Mouse (Mus musculus) urinary bladder, postnatal 10 days (tissue): ENCODE data around the gene Gm8994.

Experiments used
- DNase-seq: peaks from one replicate; pipeline ENCODE4 v3.0.0; 2022; ENCODE audit warnings: low spot score

The Gm8994 gene

GRCm38 (mm10) chr6:136363313-136363712 is 36.0 kb downstream of the Gm8994 start:
- DNase-seq, result no peak

- no peak for DNase-seq
Measured at GRCm38 (mm10) chr6:136364008-136364407, 36.7 kb downstream of the Gm8994 start.

- no peak for DNase-seq
Measured at GRCm38 (mm10) chr6:136364430-136365098, 37.2 kb downstream of the Gm8994 start.

GRCm38 (mm10) chr6:136376097-136376496 is 48.8 kb downstream of the Gm8994 start:
- DNase-seq, result no peak
